Mouse (Mus musculus) MEL (cell line): ENCODE data around the gene Nr2f2. TPM values are rescaled to one million over a fixed set of nuclear protein-coding genes. Genes with fewer than 3 reads are reported as not detected.

Experiments used
- DNase-seq: peaks from one replicate; pipeline ENCODE4 v3.0.0; 2011; ENCODE audit warnings: low read depth, low spot score
- H3K27ac ChIP-seq: 2 replicates; pipeline ENCODE4 v1.5.1; 2012; ENCODE audit warnings: low read depth, mild to moderate bottlenecking, control low read depth, low read length, moderate library complexity; ENCODE audit not compliant: control insufficient read depth
- H3K27me3 ChIP-seq, 2 experiments: fragments of 150-350 bp in 1 of 2; sonication (generic) in 1 of 2; 2 replicates each; pipeline ENCODE4 v1.6.1; 2012; ENCODE audit warnings: low read length in 2 of 2, mild to moderate bottlenecking in 2 of 2, improper control_type of control experiment in 1 of 2, moderate library complexity in 1 of 2; ENCODE audit not compliant: insufficient read depth in 2 of 2, control insufficient read depth in 1 of 2
- H3K36me3 ChIP-seq, 2 experiments: 2 replicates each; pipeline ENCODE4 v1.6.1; 2012 to 2014; ENCODE audit warnings: low read length in 2 of 2, improper control_type of control experiment in 1 of 2, inconsistent platforms in 1 of 2, mild to moderate bottlenecking in 1 of 2; ENCODE audit not compliant: insufficient read depth in 2 of 2, control insufficient read depth in 1 of 2
- H3K4me1 ChIP-seq, 2 experiments: fragments of 150-350 bp in 1 of 2; sonication (generic) in 1 of 2; 2 replicates each; pipeline ENCODE4 v1.6.1; 2012; ENCODE audit warnings: low read length in 2 of 2, improper control_type of control experiment in 1 of 2, mild to moderate bottlenecking in 1 of 2; ENCODE audit not compliant: insufficient read depth in 2 of 2, control insufficient read depth in 1 of 2
- H3K4me3 ChIP-seq, 2 experiments: fragments of 150-350 bp in 1 of 2; sonication (generic) in 1 of 2; 2 replicates each; pipeline ENCODE4 v1.5.1; 2012; ENCODE audit warnings: low read depth in 2 of 2, low read length in 2 of 2, mild to moderate bottlenecking in 2 of 2, moderate library complexity in 2 of 2, control low read depth in 1 of 2, improper control_type of control experiment in 1 of 2; ENCODE audit not compliant: control insufficient read depth in 1 of 2, insufficient read depth in 1 of 2
- H3K79me2 ChIP-seq: 2 replicates; pipeline ENCODE4 v1.6.1; 2012; ENCODE audit warnings: mild to moderate bottlenecking, low read length, moderate library complexity; ENCODE audit not compliant: control insufficient read depth, poor library complexity, insufficient read depth
- H3K9ac ChIP-seq: 2 replicates; pipeline ENCODE4 v1.6.1; 2012; ENCODE audit warnings: low read depth, mild to moderate bottlenecking, control low read depth, low read length, moderate library complexity; ENCODE audit not compliant: control insufficient read depth, poor library complexity, severe bottlenecking
- H3K9me3 ChIP-seq: fragments of 150-350 bp; sonication (generic); replicated peaks from 2 replicates; pipeline ENCODE4 v1.6.1; 2012; ENCODE audit warnings: mild to moderate bottlenecking, low read length, improper control_type of control experiment, moderate library complexity; ENCODE audit not compliant: insufficient read depth
- CHD2 ChIP-seq: IDR thresholded peaks from 2 replicates; pipeline ENCODE4 v1.6.1; 2011; ENCODE audit warnings: low read length, improper control_type of control experiment
- CTCF ChIP-seq, 3 experiments: IDR thresholded peaks in 2 of 3; conservative IDR thresholded peaks in 1 of 3; 2 replicates each; pipeline ENCODE4 v1.5.1; 2011 to 2012; ENCODE audit warnings: low read length in 3 of 3, low read depth in 2 of 3, mild to moderate bottlenecking in 2 of 3, improper control_type of control experiment in 1 of 3, inconsistent platforms in 1 of 3, mixed read lengths in 1 of 3, moderate library complexity in 1 of 3; ENCODE audit not compliant: control insufficient read depth in 1 of 3, insufficient read depth in 1 of 3, poor library complexity in 1 of 3, severe bottlenecking in 1 of 3
- E2F4 ChIP-seq: IDR thresholded peaks from 2 replicates; pipeline ENCODE4 v1.6.1; 2011; ENCODE audit warnings: low read depth, low read length, improper control_type of control experiment, borderline replicate concordance
- ETS1 ChIP-seq: IDR thresholded peaks from 2 replicates; pipeline ENCODE4 v1.6.1; 2012; ENCODE audit warnings: low read depth, mild to moderate bottlenecking, inconsistent platforms, low read length, improper control_type of control experiment, moderate library complexity
- HCFC1 ChIP-seq: IDR thresholded peaks from 2 replicates; pipeline ENCODE4 v1.6.1; 2012; ENCODE audit warnings: low read depth, mild to moderate bottlenecking, inconsistent platforms, low read length, improper control_type of control experiment, moderate library complexity
- JUND ChIP-seq: IDR thresholded peaks from 2 replicates; pipeline ENCODE4 v1.6.1; 2011; ENCODE audit warnings: low read depth, mild to moderate bottlenecking, improper control_type of control experiment, low read length
- MAFK ChIP-seq: IDR thresholded peaks from 2 replicates; pipeline ENCODE4 v1.6.1; 2011; ENCODE audit warnings: low read depth, mild to moderate bottlenecking, low read length, improper control_type of control experiment, borderline replicate concordance
- MEF2A ChIP-seq: IDR thresholded peaks from 2 replicates; pipeline ENCODE4 v1.6.1; 2014; ENCODE audit warnings: low read depth, mild to moderate bottlenecking, inconsistent platforms, low read length, improper control_type of control experiment; ENCODE audit not compliant: poor library complexity, insufficient replicate concordance, severe bottlenecking; ENCODE audit errors: extremely low read depth
- NELFE ChIP-seq: IDR thresholded peaks from 2 replicates; pipeline ENCODE4 v1.6.1; 2011; ENCODE audit warnings: low read depth, low read length, improper control_type of control experiment
- NRF1 ChIP-seq: IDR thresholded peaks from 2 replicates; pipeline ENCODE4 v1.6.1; 2014; ENCODE audit warnings: low read depth, mild to moderate bottlenecking, inconsistent platforms, low read length, improper control_type of control experiment, moderate library complexity; ENCODE audit not compliant: poor library complexity, insufficient read depth, severe bottlenecking
- POLR2A ChIP-seq, 2 experiments: IDR thresholded peaks; 2 replicates each; pipeline ENCODE4 v1.6.1; 2011 to 2012; ENCODE audit warnings: low read length in 2 of 2, mild to moderate bottlenecking in 2 of 2, control low read depth in 1 of 2, improper control_type of control experiment in 1 of 2, low read depth in 1 of 2, moderate library complexity in 1 of 2; ENCODE audit not compliant: control insufficient read depth in 1 of 2, insufficient read depth in 1 of 2, poor library complexity in 1 of 2
- POLR2AphosphoS5 ChIP-seq: IDR thresholded peaks from 2 replicates; pipeline ENCODE4 v1.6.1; 2012; ENCODE audit warnings: low read depth, borderline replicate concordance, mild to moderate bottlenecking, inconsistent platforms, low read length, moderate library complexity, mixed read lengths
- RCOR1 ChIP-seq: IDR thresholded peaks from 2 replicates; pipeline ENCODE4 v1.6.1; 2012; ENCODE audit warnings: low read depth, mild to moderate bottlenecking, inconsistent platforms, low read length, improper control_type of control experiment
- SIN3A ChIP-seq: IDR thresholded peaks from 2 replicates; pipeline ENCODE4 v1.6.1; 2012; ENCODE audit warnings: low read length, improper control_type of control experiment, inconsistent platforms
- SMC3 ChIP-seq: IDR thresholded peaks from 2 replicates; pipeline ENCODE4 v1.6.1; 2011; ENCODE audit warnings: low read depth, low read length, improper control_type of control experiment
- TCF12 ChIP-seq: IDR thresholded peaks from 2 replicates; pipeline ENCODE4 v1.6.1; 2014; ENCODE audit warnings: low read depth, mild to moderate bottlenecking, inconsistent platforms, low read length, improper control_type of control experiment, moderate library complexity
- ZC3H11A ChIP-seq: IDR thresholded peaks from 2 replicates; pipeline ENCODE4 v1.6.1; 2012; ENCODE audit warnings: low read depth, mild to moderate bottlenecking, inconsistent platforms, low read length, improper control_type of control experiment
- polyA plus RNA-seq, 2 experiments: library from polyadenylated mRNA; stranded (reverse) in 1 of 2; unstranded in 1 of 2; fragments of >175 nt in 1 of 2; fragments of >200 nt in 1 of 2; gene quantifications; 2 replicates each; pipeline versions ENCODE4 v1.2.1 to v1.2.4; 2012; ENCODE audit warnings: low replicate concordance in 2 of 2, low read depth in 1 of 2; ENCODE audit not compliant: insufficient read length in 2 of 2, insufficient read depth in 1 of 2, missing spikeins in 1 of 2
- total RNA-seq: library from RNA; depleted of rRNA; stranded (reverse); fragments of 300-350 nt; gene quantifications from 2 replicates; pipeline ENCODE4 v1.2.3, GENCODE M21; 2012

Gene Nr2f2
- total and polyA plus RNA-seq, 3 experiments = not detected

DNA sequence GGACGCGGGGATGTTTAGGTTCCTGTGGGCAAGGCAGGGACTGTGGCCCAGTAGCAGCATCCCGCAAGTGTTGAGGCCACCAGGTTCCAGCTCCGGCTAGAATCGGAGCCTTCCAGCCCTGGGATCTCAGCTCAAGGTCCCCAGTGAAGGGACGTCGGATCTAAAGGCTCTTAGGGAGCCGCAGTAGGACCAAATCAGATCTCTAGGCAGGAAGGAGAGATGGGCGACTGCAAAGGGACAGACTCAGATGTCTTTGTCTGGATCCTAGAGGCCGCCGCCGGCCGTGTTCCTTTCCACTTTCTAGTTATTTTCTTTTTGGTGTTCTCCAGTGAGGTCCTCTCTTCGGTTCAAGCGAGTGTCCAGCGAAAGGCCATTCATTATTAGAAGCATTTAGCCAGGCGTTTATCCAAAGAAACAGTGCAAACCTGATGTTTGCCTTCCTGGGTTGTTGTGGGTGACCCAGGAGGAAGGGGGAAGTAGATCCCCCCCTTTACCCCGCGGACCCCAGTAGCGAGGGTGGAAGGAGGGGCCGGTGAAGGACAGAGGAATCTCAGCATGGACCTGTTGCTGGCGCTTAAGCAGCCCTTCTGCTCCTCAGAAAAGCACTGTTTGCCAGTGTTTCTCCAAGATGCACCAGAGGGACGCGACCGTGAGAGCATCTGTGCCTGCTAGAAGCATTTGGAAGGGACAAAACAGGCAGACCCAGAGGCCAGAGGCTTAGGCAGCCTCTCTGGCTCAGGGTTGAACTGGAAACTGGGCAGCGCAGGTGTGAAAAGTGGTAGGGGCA, 34.3 kb downstream of the Nr2f2 start:
- Histone ChIP-seq H3K4me1 (no peaks in the 10 kb centered on the region), H3K27me3 (no peaks in the 10 kb centered on the region), H3K27ac (no peak overlapping the region), H3K36me3 (no peaks in the 10 kb centered on the region), H3K4me3 (no peak overlapping the region), H3K9me3 (no peaks in the 10 kb centered on the region), H3K79me2 (no peaks in the 10 kb centered on the region), H3K9ac (no peak overlapping the region)
- TF ChIP-seq TCF12 (no peak), NRF1 (no peak), POLR2AphosphoS5 (no peak), MEF2A (no peak), POLR2A (IDR thresholded peaks at IDR 0.05; ENCODE audit: control insufficient read depth in 1 of 2, insufficient read depth in 1 of 2, low read depth in 1 of 2, low read length in 2 of 2, poor library complexity in 1 of 2) (no peak), HCFC1 (no peak), NELFE (no peak), ETS1 (no peak), SMC3 (no peak), ZC3H11A (no peak), CHD2 (no peak), RCOR1 (no peak), SIN3A (no peak), CTCF (IDR thresholded peaks at IDR 0.05 in 2 of 3, conservative IDR thresholded peaks at IDR 0.05 in 1 of 3; ENCODE audit: control insufficient read depth in 1 of 3, insufficient read depth in 1 of 3, low read depth in 2 of 3, low read length in 3 of 3, poor library complexity in 1 of 3, severe bottlenecking in 1 of 3) (no peak)
- DNase-seq = no peak

DNA sequence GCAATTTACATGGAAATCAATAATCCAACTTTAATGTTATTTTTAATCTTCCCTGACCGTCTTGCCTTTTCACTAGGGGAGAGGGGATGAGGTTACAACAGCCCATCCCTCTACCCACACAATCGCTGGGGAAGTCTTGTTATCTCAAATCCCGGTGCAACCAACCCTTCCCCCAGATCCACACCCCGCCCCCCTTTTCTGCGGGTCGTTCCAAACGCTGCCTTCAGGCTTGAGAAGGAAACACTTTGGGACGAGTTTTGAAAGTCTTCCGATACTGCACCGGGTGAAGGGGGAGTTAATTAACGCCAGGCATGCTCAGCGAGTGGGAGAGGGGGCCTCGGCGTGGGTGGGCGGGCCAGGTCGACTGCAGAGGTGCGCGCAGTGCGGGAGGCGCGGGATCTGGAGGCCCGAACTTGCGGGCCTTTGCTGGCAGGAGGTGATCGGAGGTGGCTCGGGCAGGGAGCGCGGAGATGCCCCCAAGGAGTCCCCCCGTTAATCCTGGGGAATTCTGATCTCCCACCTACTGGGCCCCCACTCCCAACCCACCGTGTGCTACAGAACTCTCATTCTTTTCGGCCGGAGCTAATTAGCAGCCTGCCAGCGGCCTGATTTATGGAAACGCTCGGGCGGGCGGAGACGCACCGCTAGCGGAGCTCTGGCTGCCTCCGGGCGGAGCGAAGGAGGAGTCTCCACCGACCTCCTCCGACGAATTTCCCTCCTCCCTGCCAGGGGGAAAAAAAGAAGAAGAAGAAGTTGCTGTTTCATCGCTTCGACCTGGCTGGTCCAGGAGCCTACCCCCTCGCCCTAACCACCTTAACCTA, 35.1 kb downstream of the Nr2f2 start:
- Histone ChIP-seq H3K36me3 (no peaks in the 10 kb centered on the region), H3K27ac (no peak overlapping the region), H3K4me1 (no peaks in the 10 kb centered on the region), H3K9ac (no peak overlapping the region), H3K9me3 (no peaks in the 10 kb centered on the region), H3K27me3 (no peaks in the 10 kb centered on the region), H3K79me2 (no peaks in the 10 kb centered on the region), H3K4me3 (no peak overlapping the region)
- no peak for DNase-seq
- TF ChIP-seq JUND (no peak), MAFK (no peak), E2F4 (no peak)
